Mouse (Mus musculus) spleen, adult 2 months (tissue): ENCODE measurements at regions not wholly inside any gene's neighbourhood (a gene's known extent, or its start where the extent isn't known, plus 50 kb on each side); places are given as distances from the start of the nearest gene placed in this dataset.

Source experiments
- DNase-seq, 2 experiments: peaks; one replicate each; pipeline versions ENCODE4 v3.0.0 to v3.0.0-alpha.2; 2012 to 2021; ENCODE audit warnings: low spot score in 2 of 2, low read depth in 1 of 2
- H3K27ac ChIP-seq: fragments of 200-500 bp; 2 replicates; pipeline ENCODE4 v1.5.1; 2012; ENCODE audit warnings: low read length, inconsistent platforms; ENCODE audit not compliant: insufficient read depth
- H3K27me3 ChIP-seq: fragments of 200-500 bp; 2 replicates; pipeline ENCODE4 v1.6.1; 2012; ENCODE audit warnings: mild to moderate bottlenecking, moderate library complexity, low read length, inconsistent platforms; ENCODE audit not compliant: control insufficient read depth, insufficient read depth
- H3K36me3 ChIP-seq: fragments of 200-500 bp; 2 replicates; pipeline ENCODE4 v1.6.1; 2012; ENCODE audit warnings: mild to moderate bottlenecking, low read length, inconsistent platforms; ENCODE audit not compliant: control insufficient read depth, insufficient read depth
- H3K4me1 ChIP-seq: fragments of 200-500 bp; 2 replicates; pipeline ENCODE4 v1.6.1; 2011; ENCODE audit warnings: inconsistent platforms; ENCODE audit not compliant: control insufficient read depth, insufficient read depth, insufficient read length
- H3K4me3 ChIP-seq: fragments of 200-500 bp; 2 replicates; pipeline ENCODE4 v1.5.1; 2011; ENCODE audit warnings: mild to moderate bottlenecking, inconsistent platforms; ENCODE audit not compliant: insufficient read depth, insufficient read length; ENCODE audit errors: extremely low read depth
- CTCF ChIP-seq: fragments of 200-500 bp; IDR thresholded peaks from 2 replicates; pipeline ENCODE4 v1.5.1; 2011; ENCODE audit warnings: mild to moderate bottlenecking, inconsistent platforms; ENCODE audit not compliant: insufficient read depth, insufficient read length, insufficient replicate concordance; ENCODE audit errors: extremely low read depth
- POLR2A ChIP-seq: fragments of 200-500 bp; IDR thresholded peaks from 2 replicates; pipeline ENCODE4 v1.6.1; 2011; ENCODE audit warnings: low read depth, low read length, inconsistent platforms
- WGBS: fragments of 180-500 bp; shearing (Covaris S2); methylation state at CpG from one replicate; pipeline ENCODE4 v1.1.7; 2018; 5-methylcytosine and 5-hydroxymethylcytosine counted together

- Histone ChIP-seq H3K36me3 (no peaks in the 10 kb centered on the region), H3K4me3 (no peak overlapping the region), H3K27ac (no peak overlapping the region), H3K4me1 (no peaks in the 10 kb centered on the region), H3K27me3 (no peaks in the 10 kb centered on the region)
- no peak for DNase-seq
- no peak for TF ChIP-seq POLR2A
- no peak for TF ChIP-seq CTCF
- WGBS = 93% methylated on average over 5 of the region's 5 CpGs
Measured at GRCm38 (mm10) chr3:78836824-78837223, 449.5 kb downstream of the Rapgef2 start.

GRCm38 (mm10) chr3:78825505-78825904 is 460.8 kb downstream of the Rapgef2 start:
- WGBS = 59% methylated on average over 2 of the region's 2 CpGs
- Histone ChIP-seq H3K27ac (no peak overlapping the region), H3K4me3 (no peak overlapping the region), H3K27me3 (no peaks in the 10 kb centered on the region), H3K36me3 (no peaks in the 10 kb centered on the region), H3K4me1 (no peaks in the 10 kb centered on the region)
- TF ChIP-seq CTCF = no peak
- no peak for TF ChIP-seq POLR2A
- no peak for DNase-seq

GRCm38 (mm10) chr3:78812425-78812824 is 473.9 kb downstream of the Rapgef2 start:
- no peak for DNase-seq
- no peaks in the 10 kb centered on the region for H3K4me1 ChIP-seq
- TF ChIP-seq POLR2A = no peak
- TF ChIP-seq CTCF = no peak
- H3K36me3 ChIP-seq = no peaks in the 10 kb centered on the region
- 93% methylated on average over 3 of the region's 3 CpGs for WGBS
- H3K4me3 ChIP-seq = no peak overlapping the region
- no peaks in the 10 kb centered on the region for H3K27me3 ChIP-seq
- H3K27ac ChIP-seq = no peak overlapping the region

GRCm38 (mm10) chr3:78810431-78811152 is 475.7 kb downstream of the Rapgef2 start:
- Histone ChIP-seq H3K4me1 (no peaks in the 10 kb centered on the region), H3K27ac (no peak overlapping the region), H3K27me3 (no peaks in the 10 kb centered on the region), H3K4me3 (no peak overlapping the region), H3K36me3 (no peaks in the 10 kb centered on the region)
- DNase-seq = no peak
- TF ChIP-seq POLR2A = no peak
- no peak for TF ChIP-seq CTCF
- WGBS = 90% methylated on average over 5 of the region's 5 CpGs

GRCm38 (mm10) chr3:78803176-78803575 is 483.1 kb downstream of the Rapgef2 start:
- no peak overlapping the region for H3K4me3 ChIP-seq
- no peak for DNase-seq
- no peaks in the 10 kb centered on the region for H3K4me1 ChIP-seq
- H3K27ac ChIP-seq = no peak overlapping the region
- no peaks in the 10 kb centered on the region for H3K36me3 ChIP-seq
- H3K27me3 ChIP-seq = no peaks in the 10 kb centered on the region
- WGBS = 80% methylated on average over 2 of the region's 2 CpGs
- no peak for TF ChIP-seq CTCF
- TF ChIP-seq POLR2A = no peak

GRCm38 (mm10) chr3:78795951-78796455 is 490.3 kb downstream of the Rapgef2 start:
- 85% methylated on average over 4 of the region's 4 CpGs for WGBS

GRCm38 (mm10) chr3:78792440-78793057 is 493.8 kb downstream of the Rapgef2 start:
- no peaks in the 10 kb centered on the region for H3K27me3 ChIP-seq
- H3K4me3 ChIP-seq = no peak overlapping the region
- H3K27ac ChIP-seq = no peak overlapping the region

More at GRCm38 (mm10) chr3:78795951-78796455, 490.3 kb downstream of the Rapgef2 start:
- Histone ChIP-seq H3K4me3 (no peak overlapping the region), H3K36me3 (no peaks in the 10 kb centered on the region), H3K4me1 (no peaks in the 10 kb centered on the region), H3K27ac (no peak overlapping the region), H3K27me3 (no peaks in the 10 kb centered on the region)
- TF ChIP-seq CTCF (no peak), POLR2A (no peak)
- no peak for DNase-seq

More at GRCm38 (mm10) chr3:78792440-78793057, 493.8 kb downstream of the Rapgef2 start:
- DNase-seq = no peak
- 98% methylated on average over 7 of the region's 7 CpGs for WGBS
- Histone ChIP-seq H3K36me3 (no peaks in the 10 kb centered on the region), H3K4me1 (no peaks in the 10 kb centered on the region)
- no peak for TF ChIP-seq CTCF
- TF ChIP-seq POLR2A = no peak
